38 mouse cellular contexts compared by ENCODE assay signal in the genomic region with DNA sequence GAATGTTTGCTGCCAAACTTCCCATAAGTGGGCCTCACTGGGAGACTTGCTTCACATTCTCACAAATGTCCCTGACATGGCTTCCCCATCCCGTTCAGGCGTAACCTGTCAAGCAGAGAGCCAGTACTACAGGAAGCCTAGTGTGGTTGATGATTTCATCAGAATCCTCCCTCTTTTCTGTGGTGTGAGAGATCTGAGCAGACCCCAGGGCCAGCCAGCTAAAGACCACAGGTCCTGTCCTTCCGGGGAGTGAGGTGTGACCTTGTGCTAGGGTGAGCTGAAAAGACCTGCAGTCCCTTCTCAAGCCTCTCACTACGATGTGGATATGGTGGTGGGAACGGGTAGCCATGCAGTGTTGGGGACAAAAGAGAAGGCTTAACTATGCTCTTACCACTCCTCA. TPM values are rescaled to one million over a fixed set of nuclear protein-coding genes. Genes with fewer than 3 reads are reported as not detected.
"Had no signal": no experiment of that assay in that cellular context is flagged by ENCODE, and none has a peak within 500 bp of the region (broad histone marks: within the 10 kb centered on the region; RNA-seq: fewer than 3 reads in every experiment).

No protein-coding gene starts in this region.

- H3K9ac ChIP-seq: hindbrain, embryonic 12.5 days; hindbrain, embryonic 14.5 days; intestine, embryonic 15.5 days; limb, embryonic 12.5 days; liver, embryonic 13.5 days had no signal

- H3K27me3 ChIP-seq: hindbrain, embryonic 12.5 days; intestine, embryonic 15.5 days; limb, embryonic 12.5 days; liver, embryonic 13.5 days had no signal

- DNase-seq: gastrocnemius, postnatal 14 days; gastrocnemius, postnatal 36 days; heart, adult 2 months; heart, postnatal 10 days; heart, postnatal 4 days; kidney, adult 18-20 months; kidney, adult 8-10 months; kidney, postnatal 10 days; kidney, postnatal 4 days; liver; liver, embryonic 13.5 days had no signal

- H3K9me3 ChIP-seq: hindbrain, embryonic 10.5 days; hindbrain, embryonic 12.5 days; intestine, embryonic 15.5 days; limb, embryonic 10.5 days; limb, embryonic 12.5 days; liver, embryonic 13.5 days had no signal

- H3K4me1 ChIP-seq: hindbrain, embryonic 10.5 days; hindbrain, embryonic 12.5 days; intestine, embryonic 15.5 days; limb, embryonic 12.5 days; liver, embryonic 13.5 days had no signal

- H3K36me3 ChIP-seq: hindbrain, embryonic 10.5 days; hindbrain, embryonic 12.5 days; intestine, embryonic 15.5 days; limb, embryonic 10.5 days; limb, embryonic 12.5 days; liver, embryonic 13.5 days had no signal

- H3K4me3 ChIP-seq: heart, adult 2 months; hindbrain, embryonic 10.5 days; hindbrain, embryonic 12.5 days; intestine, embryonic 15.5 days; layer of hippocampus, adult 2 months; left cerebral cortex, adult 2 months; limb, embryonic 10.5 days; limb, embryonic 12.5 days; liver, embryonic 13.5 days had no signal

- ATAC-seq: hindbrain, embryonic 16.5 days; inflammation-experienced regulatory T-cells, adult 6 months; intestine, embryonic 15.5 days; intestine, postnatal 0 days had no signal

- H3K4me2 ChIP-seq: heart, embryonic 11.5 days; hindbrain, embryonic 12.5 days; hindbrain, embryonic 14.5 days; intestine, embryonic 15.5 days; limb, embryonic 12.5 days; liver, embryonic 11.5 days; liver, embryonic 13.5 days had no signal

- H3K27ac ChIP-seq: heart, adult 2 months; hindbrain, embryonic 10.5 days; hindbrain, embryonic 12.5 days; hindbrain, embryonic 14.5 days; intestine, embryonic 15.5 days; layer of hippocampus, adult 2 months; left cerebral cortex, adult 2 months; limb, embryonic 10.5 days; limb, embryonic 12.5 days; liver, embryonic 13.5 days had no signal

RNA-seq across cellular contexts. Expression of a gene that starts 17.7 kb away (rescaled TPM):
- total RNA-seq: gastrocnemius, adult 18-20 months; gastrocnemius, adult 8-10 months; gastrocnemius, postnatal 14 days; gastrocnemius, postnatal 36 days; heart, adult 2 months; heart, postnatal 10 days; heart, postnatal 25 days; heart, postnatal 4 days; layer of hippocampus, adult 2 months; layer of hippocampus, postnatal 10 days; layer of hippocampus, postnatal 25 days; left cerebral cortex, adult 2 months; left cerebral cortex, postnatal 14 days; left cerebral cortex, postnatal 36 days had no signal
- polyA plus RNA-seq: frontal cortex, adult 2 months; gonadal fat pad, adult 2 months; heart, adult 2 months; heart, embryonic 11.5 days; heart, embryonic 14.5 days; heart, embryonic 16.5 days; hindbrain, embryonic 10.5 days; hindbrain, embryonic 12.5 days; hindbrain, embryonic 14.5 days; hindbrain, embryonic 16.5 days; inflammation-experienced regulatory T-cells, adult 6 months; intestine, embryonic 15.5 days; intestine, postnatal 0 days; kidney, embryonic 14.5 days; kidney, embryonic 16.5 days; limb, embryonic 10.5 days; limb, embryonic 12.5 days; limb, embryonic 14.5 days; liver, embryonic 11.5 days; liver, embryonic 13.5 days had no signal
